ENCODE assay signal across 8 mouse cellular contexts in the genomic region with DNA sequence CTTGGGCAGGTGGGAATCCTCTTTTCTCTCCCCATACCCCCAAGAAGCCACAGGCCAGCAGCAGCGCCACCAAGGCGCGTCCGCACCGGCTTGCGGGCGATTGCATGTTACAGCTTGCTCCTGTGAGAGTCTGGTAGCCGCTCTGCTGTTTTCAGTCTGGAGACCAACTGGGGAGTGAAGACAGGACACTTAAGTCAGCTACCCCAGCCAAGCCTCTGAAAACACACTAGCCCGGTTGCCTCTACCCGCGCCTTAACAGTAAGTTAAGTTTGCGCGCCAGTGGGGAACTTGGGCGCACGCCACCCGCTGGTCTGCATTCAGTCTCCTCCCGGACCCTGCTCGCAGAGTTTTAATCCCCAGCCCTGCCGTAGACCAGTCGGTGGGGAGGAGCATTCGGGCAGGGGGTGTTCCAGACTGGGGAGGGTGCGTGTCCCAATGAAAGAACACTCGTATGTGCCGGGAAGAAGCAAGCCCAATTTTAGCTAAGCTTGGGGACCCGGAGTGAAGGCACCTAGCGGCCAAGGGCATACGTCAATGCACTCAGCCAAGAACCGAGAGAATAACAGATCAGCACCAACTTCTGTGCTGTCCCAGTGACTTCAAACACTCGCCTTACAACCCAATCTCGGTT. TPM values are rescaled to one million over a fixed set of nuclear protein-coding genes. Genes with fewer than 3 reads are reported as not detected.
A peak's percentile ranks its signal among the peaks of the same experiment; 100 is the strongest.
DNase-seq lines count a peak whose midpoint lies in the region; ATAC-seq lines count a peak whose summit lies in the region.

No protein-coding gene starts in this region.

- H3K27me3 ChIP-seq in hindbrain, embryonic 14.5 days (ENCODE audit: control insufficient read depth, insufficient read depth, low read length) = 0 out of 2 replicates have a peak, but pooled peaks cover 3% of the 10 kb centered on the region
- H3K27me3 ChIP-seq in megakaryocyte, embryonic 14.5 days (replicated peaks) = peaks cover 19% of the 10 kb centered on the region

- intact Hi-C loops in left cerebral cortex, postnatal 36 days (cut with DNase I) = loop anchor here (5.0 to 10.0 kb wide), 3 partner anchors 66 to 184 kb away; no protein-coding TSS in a partner anchor

- ATAC-seq in hindbrain, embryonic 14.5 days (ENCODE audit: low FRiP score) = peak; percentile 77
- ATAC-seq in inflammation-experienced regulatory T-cells, adult 6 months = no peak

- H3K4me1 ChIP-seq in hindbrain, embryonic 14.5 days (replicated peaks; ENCODE audit: control insufficient read depth, insufficient read depth, low read length) = 0 out of 2 replicates have a peak, but pooled peaks cover 5% of the 10 kb centered on the region
- H3K4me1 ChIP-seq in megakaryocyte, embryonic 14.5 days = no peaks in the 10 kb centered on the region; the same call in 1 of the 2 replicates

- H3K9me3 ChIP-seq in hindbrain, embryonic 14.5 days (ENCODE audit: control insufficient read depth, low read length) = no peaks in the 10 kb centered on the region
- H3K9me3 ChIP-seq in megakaryocyte, embryonic 14.5 days = peaks cover 22% of the 10 kb centered on the region

- WGBS in hindbrain, embryonic 14.5 days = under 1% methylated on average over 30 of the region's 30 CpGs

- peak overlapping the region; percentile 94 for H3K4me2 ChIP-seq in hindbrain, embryonic 14.5 days (replicated peaks)

- H3K36me3 ChIP-seq in hindbrain, embryonic 14.5 days (replicated peaks; ENCODE audit: control insufficient read depth, insufficient read depth) = no peaks in the 10 kb centered on the region
- H3K36me3 ChIP-seq in megakaryocyte, embryonic 14.5 days (replicated peaks; ENCODE audit: low read length) = no peaks in the 10 kb centered on the region

- H3K27ac ChIP-seq in hindbrain, embryonic 14.5 days = peak overlapping the region; percentile 67

- H3K4me3 ChIP-seq in hindbrain, embryonic 14.5 days (replicated peaks; ENCODE audit: low read length) = peak overlapping the region; percentile 44
- peak overlapping the region; percentile 81 for H3K4me3 ChIP-seq in megakaryocyte, embryonic 14.5 days (replicated peaks)

- peak; percentile 11 for DNase-seq in WW6 (ENCODE audit: low read depth, low spot score)
- peak; percentile 17 for DNase-seq in c-Kit-positive CD71-negative TER-119-negative erythroid progenitor cells, embryonic 14.5 days (ENCODE audit: low read depth)
- peak; percentile 24 for DNase-seq in gastrocnemius, adult 18-20 months (ENCODE audit: low spot score)
- DNase-seq in hindbrain, embryonic 14.5 days (ENCODE audit: low spot score) = peak; percentile 58
- DNase-seq in left cerebral cortex, postnatal 36 days (ENCODE audit: low spot score in 2 of 2) = peak; percentile 48
- peak; percentile 68 for DNase-seq in right cerebral cortex, postnatal 25 days

- H3K9ac ChIP-seq in hindbrain, embryonic 14.5 days = peak overlapping the region; percentile 56

RNA-seq across cellular contexts. Expression of gene Ednrb, which starts 0.7 kb away (rescaled TPM):
- total RNA-seq in gastrocnemius, adult 18-20 months (2021) = 1 to 10 TPM; 5.9 to 8.5 TPM
- 135 and 151 TPM in 2 replicates for polyA plus RNA-seq in hindbrain, embryonic 14.5 days (2014; fragmentation: Nextera tagmentation; extraction: Ambion mirVana)
- total RNA-seq in left cerebral cortex, postnatal 36 days (2021) = 10 to 100 TPM; 34.2 to 35.2 TPM
- 0.27 TPM in 1 of 2 replicates, not detected in the other for polyA plus RNA-seq in megakaryocyte, embryonic 14.5 days (2012; ENCODE audit: insufficient read depth, low replicate concordance)
- not detected for polyA plus RNA-seq in inflammation-experienced regulatory T-cells, adult 6 months (2017; shearing (Covaris generic))

Comparison
In these comparisons a context has a peak if more than half of its experiments do, and no peak if none do; other contexts are left out.
1. DNase-seq: peak in every context shown above with its lines; median percentile 68 in right cerebral cortex, postnatal 25 days; 58 in hindbrain, embryonic 14.5 days; 48 in left cerebral cortex, postnatal 36 days; 24 in gastrocnemius, adult 18-20 months; 17 in c-Kit-positive CD71-negative TER-119-negative erythroid progenitor cells, embryonic 14.5 days; 11 in WW6.
2. RNA of gene Ednrb, which starts 0.7 kb away (polyA plus RNA-seq): 135 to 151 TPM in hindbrain, embryonic 14.5 days; 0.27 TPM in megakaryocyte, embryonic 14.5 days and not detected in inflammation-experienced regulatory T-cells, adult 6 months; every median in the first group is over 100 times any median in the second.